Mouse (Mus musculus) MEL (cell line): ENCODE results near the gene Rock2. TPM values are rescaled to one million over a fixed set of nuclear protein-coding genes. Genes with fewer than 3 reads are reported as not detected.

Experiments used
- DNase-seq: peaks from one replicate; pipeline ENCODE4 v3.0.0; 2011; ENCODE audit warnings: low read depth, low spot score
- H3K27ac ChIP-seq: 2 replicates; pipeline ENCODE4 v1.5.1; 2012; ENCODE audit warnings: low read depth, mild to moderate bottlenecking, control low read depth, low read length, moderate library complexity; ENCODE audit not compliant: control insufficient read depth
- H3K27me3 ChIP-seq, 2 experiments: fragments of 150-350 bp in 1 of 2; sonication (generic) in 1 of 2; 2 replicates each; pipeline ENCODE4 v1.6.1; 2012; ENCODE audit warnings: low read length in 2 of 2, mild to moderate bottlenecking in 2 of 2, improper control_type of control experiment in 1 of 2, moderate library complexity in 1 of 2; ENCODE audit not compliant: insufficient read depth in 2 of 2, control insufficient read depth in 1 of 2
- H3K36me3 ChIP-seq, 2 experiments: 2 replicates each; pipeline ENCODE4 v1.6.1; 2012 to 2014; ENCODE audit warnings: low read length in 2 of 2, improper control_type of control experiment in 1 of 2, inconsistent platforms in 1 of 2, mild to moderate bottlenecking in 1 of 2; ENCODE audit not compliant: insufficient read depth in 2 of 2, control insufficient read depth in 1 of 2
- H3K4me1 ChIP-seq, 2 experiments: fragments of 150-350 bp in 1 of 2; sonication (generic) in 1 of 2; 2 replicates each; pipeline ENCODE4 v1.6.1; 2012; ENCODE audit warnings: low read length in 2 of 2, improper control_type of control experiment in 1 of 2, mild to moderate bottlenecking in 1 of 2; ENCODE audit not compliant: insufficient read depth in 2 of 2, control insufficient read depth in 1 of 2
- H3K4me3 ChIP-seq, 2 experiments: fragments of 150-350 bp in 1 of 2; sonication (generic) in 1 of 2; 2 replicates each; pipeline ENCODE4 v1.5.1; 2012; ENCODE audit warnings: low read depth in 2 of 2, low read length in 2 of 2, mild to moderate bottlenecking in 2 of 2, moderate library complexity in 2 of 2, control low read depth in 1 of 2, improper control_type of control experiment in 1 of 2; ENCODE audit not compliant: control insufficient read depth in 1 of 2, insufficient read depth in 1 of 2
- H3K79me2 ChIP-seq: 2 replicates; pipeline ENCODE4 v1.6.1; 2012; ENCODE audit warnings: mild to moderate bottlenecking, low read length, moderate library complexity; ENCODE audit not compliant: control insufficient read depth, poor library complexity, insufficient read depth
- H3K9ac ChIP-seq: 2 replicates; pipeline ENCODE4 v1.6.1; 2012; ENCODE audit warnings: low read depth, mild to moderate bottlenecking, control low read depth, low read length, moderate library complexity; ENCODE audit not compliant: control insufficient read depth, poor library complexity, severe bottlenecking
- H3K9me3 ChIP-seq: fragments of 150-350 bp; sonication (generic); replicated peaks from 2 replicates; pipeline ENCODE4 v1.6.1; 2012; ENCODE audit warnings: mild to moderate bottlenecking, low read length, improper control_type of control experiment, moderate library complexity; ENCODE audit not compliant: insufficient read depth
- CHD1 ChIP-seq: IDR thresholded peaks from 2 replicates; pipeline ENCODE4 v1.6.1; 2012; ENCODE audit warnings: low read depth, mild to moderate bottlenecking, inconsistent platforms, low read length, improper control_type of control experiment
- CHD2 ChIP-seq: IDR thresholded peaks from 2 replicates; pipeline ENCODE4 v1.6.1; 2011; ENCODE audit warnings: low read length, improper control_type of control experiment
- MAFK ChIP-seq: IDR thresholded peaks from 2 replicates; pipeline ENCODE4 v1.6.1; 2011; ENCODE audit warnings: low read depth, mild to moderate bottlenecking, low read length, improper control_type of control experiment, borderline replicate concordance
- RCOR1 ChIP-seq: IDR thresholded peaks from 2 replicates; pipeline ENCODE4 v1.6.1; 2012; ENCODE audit warnings: low read depth, mild to moderate bottlenecking, inconsistent platforms, low read length, improper control_type of control experiment
- UBTF ChIP-seq: IDR thresholded peaks from 2 replicates; pipeline ENCODE4 v1.6.1; 2012; ENCODE audit warnings: low read depth, mild to moderate bottlenecking, inconsistent platforms, low read length, improper control_type of control experiment, moderate library complexity, borderline replicate concordance; ENCODE audit not compliant: insufficient read depth
- USF2 ChIP-seq, 2 experiments: IDR thresholded peaks; 2 replicates each; pipeline ENCODE4 v1.6.1; 2011 to 2012; ENCODE audit warnings: improper control_type of control experiment in 2 of 2, low read length in 2 of 2, borderline replicate concordance in 1 of 2, inconsistent platforms in 1 of 2, low read depth in 1 of 2, mild to moderate bottlenecking in 1 of 2; ENCODE audit not compliant: insufficient read depth in 1 of 2
- ZC3H11A ChIP-seq: IDR thresholded peaks from 2 replicates; pipeline ENCODE4 v1.6.1; 2012; ENCODE audit warnings: low read depth, mild to moderate bottlenecking, inconsistent platforms, low read length, improper control_type of control experiment
- polyA plus RNA-seq, 2 experiments: library from polyadenylated mRNA; stranded (reverse) in 1 of 2; unstranded in 1 of 2; fragments of >175 nt in 1 of 2; fragments of >200 nt in 1 of 2; gene quantifications; 2 replicates each; pipeline versions ENCODE4 v1.2.1 to v1.2.4; 2012; ENCODE audit warnings: low replicate concordance in 2 of 2, low read depth in 1 of 2; ENCODE audit not compliant: insufficient read length in 2 of 2, insufficient read depth in 1 of 2, missing spikeins in 1 of 2
- total RNA-seq: library from RNA; depleted of rRNA; stranded (reverse); fragments of 300-350 nt; gene quantifications from 2 replicates; pipeline ENCODE4 v1.2.3, GENCODE M21; 2012; rRNA removed

Gene Rock2
- total and polyA plus RNA-seq, 3 experiments, result 10.9 to 46.4 (median 14.4) TPM

GRCm38 (mm10) chr12:17037053-17037610 is 142.4 kb downstream of the Rock2 start:
- no peaks in the 10 kb centered on the region; the same call in 1 of the 2 replicates for H3K79me2 ChIP-seq
- H3K27ac ChIP-seq, result no peak overlapping the region

More at GRCm38 (mm10) chr12:17037053-17037610, 142.4 kb downstream of the Rock2 start:
- Histone ChIP-seq H3K9me3 (no peaks in the 10 kb centered on the region), H3K27me3 (no peaks in the 10 kb centered on the region; a peak in 1 of 4 replicates), H3K4me1 (peaks cover 0 to 6% of the 10 kb centered on the region in 2 experiments; a peak in 2 of 4 replicates), H3K4me3 (no peak overlapping the region), H3K9ac (no peak overlapping the region), H3K36me3 (no peaks in the 10 kb centered on the region; a peak in 1 of 4 replicates)
- TF ChIP-seq CHD1 (no peak), USF2 (IDR thresholded peaks at IDR 0.05; ENCODE audit: borderline replicate concordance in 1 of 2, insufficient read depth in 1 of 2, low read depth in 1 of 2, low read length in 2 of 2) (no peak), UBTF (no peak), MAFK (no peak), ZC3H11A (no peak), RCOR1 (no peak), CHD2 (no peak)
- DNase-seq, result no peak

Other genes starting within 250 kb of the Rock2 start
- not detected in 2 replicates for gene Ntsr2, start 241.5 kb upstream of the Rock2 start, total RNA-seq
- gene Ntsr2, start 241.5 kb upstream of the Rock2 start, polyA plus RNA-seq, result not detected
- not detected in 2 replicates for gene Greb1, start 94.0 kb upstream of the Rock2 start, total RNA-seq
- gene Greb1, start 94.0 kb upstream of the Rock2 start, polyA plus RNA-seq, result not detected
- 28.5 and 35.4 TPM in 2 replicates for gene E2f6, start 83.9 kb upstream of the Rock2 start, total RNA-seq
- gene E2f6, start 83.9 kb upstream of the Rock2 start, polyA plus RNA-seq, result 10 to 100 TPM in 1 of 2 experiments, not detected in 1; 67.0 TPM
- 5.2 and 5.7 TPM in 2 replicates for gene Pqlc3, start 105.5 kb downstream of the Rock2 start, total RNA-seq
- 10 to 100 TPM in 1 of 2 experiments, not detected in 1; 13.1 TPM for gene Pqlc3, start 105.5 kb downstream of the Rock2 start, polyA plus RNA-seq
- gene 2410004P03Rik, start 116.8 kb downstream of the Rock2 start, total RNA-seq, result not detected in 2 replicates
- under 1 TPM in 1 of 2 experiments, not detected in 1; 0.03 TPM for gene 2410004P03Rik, start 116.8 kb downstream of the Rock2 start, polyA plus RNA-seq